ENCODE assay signal across 9 mouse cellular contexts in genomic region chr8:84173861-84174260, GRCm38 (mm10). TPM values are rescaled to one million over a fixed set of nuclear protein-coding genes. Genes with fewer than 3 reads are reported as not detected.
A peak's percentile ranks its signal among the peaks of the same experiment; 100 is the strongest.
DNase-seq lines count a peak whose midpoint lies in the region; ATAC-seq and TF ChIP-seq lines count a peak whose summit lies in the region.
"Had no signal": no experiment of that assay in that cellular context is flagged by ENCODE, and none has a peak within 500 bp of the region (broad histone marks: within the 10 kb centered on the region; RNA-seq: fewer than 3 reads in every experiment).

No protein-coding gene starts in this region.

- DNase-seq in kidney, postnatal 14 days: peak; percentile 38
- no peak for DNase-seq in brain, embryonic 14.5 days (ENCODE audit: low read depth)
- peak; percentile 18 for DNase-seq in lung, postnatal 10 days
- DNase-seq in right cerebral cortex, postnatal 25 days: no peak
- no peak for DNase-seq in spleen, postnatal 36 days (ENCODE audit: low spot score in 2 of 2)

- no peak for TF ChIP-seq POLR2A in brain, embryonic 14.5 days (IDR thresholded peaks at IDR 0.05; ENCODE audit: borderline replicate concordance, extremely low read depth, insufficient read depth, insufficient read length, poor library complexity, severe bottlenecking)

- no peaks in the 10 kb centered on the region for H3K27me3 ChIP-seq in kidney, embryonic 14.5 days (ENCODE audit: control insufficient read depth, insufficient read depth, low read length)
- H3K27me3 ChIP-seq: limb, embryonic 15.5 days had no signal

- peak; percentile 34; the same call in 1 of the 2 replicates for TF ChIP-seq CTCF in brain, embryonic 14.5 days (IDR thresholded peaks at IDR 0.05; ENCODE audit: borderline replicate concordance, extremely low read depth, insufficient read depth, insufficient read length)

- peaks cover 9% of the 10 kb centered on the region for H3K4me1 ChIP-seq in kidney, embryonic 14.5 days (ENCODE audit: control insufficient read depth, insufficient read depth, low read length)

- no peak for ATAC-seq in kidney, embryonic 14.5 days (ENCODE audit: low FRiP score, low TSS enrichment)
- peak; percentile 82 for ATAC-seq in CD4-positive, CD25-positive, alpha-beta regulatory T cell, adult 4 months
- ATAC-seq in frontal cortex, adult (ENCODE audit: low TSS enrichment): no peak

- H3K27ac ChIP-seq in kidney, embryonic 14.5 days (ENCODE audit: low read depth, low read length): no peak overlapping the region
- H3K27ac ChIP-seq: limb, embryonic 15.5 days had no signal

- 84% methylated on average over 6 of the region's 6 CpGs for WGBS in kidney, embryonic 14.5 days

- H3K9ac ChIP-seq in kidney, embryonic 14.5 days (ENCODE audit: low read depth, low read length): no peak overlapping the region
- H3K9ac ChIP-seq: limb, embryonic 15.5 days had no signal

- no peak overlapping the region for H3K4me3 ChIP-seq in kidney, embryonic 14.5 days (ENCODE audit: low read length)
- H3K4me3 ChIP-seq: limb, embryonic 15.5 days had no signal

- no peaks in the 10 kb centered on the region for H3K9me3 ChIP-seq in kidney, embryonic 14.5 days (ENCODE audit: control insufficient read depth, low read length)
- H3K9me3 ChIP-seq: limb, embryonic 15.5 days had no signal

- no peak overlapping the region for H3K4me2 ChIP-seq in kidney, embryonic 14.5 days (replicated peaks; ENCODE audit: low read depth, low read length)
- H3K4me2 ChIP-seq: limb, embryonic 15.5 days had no signal

- peaks cover 41% of the 10 kb centered on the region for H3K36me3 ChIP-seq in kidney, embryonic 14.5 days (ENCODE audit: control insufficient read depth, insufficient read depth, low read length)

RNA-seq across cellular contexts. Expression of gene Nanos3, which starts 11.2 kb away (rescaled TPM):
- 4.3 and 5.5 TPM in 2 replicates for polyA plus RNA-seq in kidney, embryonic 14.5 days (2014; fragmentation: Nextera tagmentation; extraction: Ambion mirVana)
- under 1 TPM in 1 of 2 experiments, not detected in 1; 0.81 TPM for polyA plus RNA-seq in CD4-positive, CD25-positive, alpha-beta regulatory T cell, adult 4 months (2017; shearing (Covaris generic))
- polyA plus RNA-seq in brain, embryonic 14.5 days (2012; rRNA removed): 5.3 and 7.5 TPM in 2 replicates

RNA-seq across cellular contexts. Expression of gene 4930432K21Rik, which starts 26.0 kb away (rescaled TPM):
- 0.87 and 1.2 TPM in 2 replicates for polyA plus RNA-seq in kidney, embryonic 14.5 days (2014; fragmentation: Nextera tagmentation; extraction: Ambion mirVana)
- polyA plus RNA-seq in CD4-positive, CD25-positive, alpha-beta regulatory T cell, adult 4 months (2017; shearing (Covaris generic)): 1 to 10 TPM; 1.1 to 3.2 TPM
- 2.1 and 2.7 TPM in 2 replicates for polyA plus RNA-seq in brain, embryonic 14.5 days (2012; rRNA removed)

RNA-seq across cellular contexts. Expression of gene Cc2d1a, which starts 26.1 kb away (rescaled TPM):
- 11.7 and 17.7 TPM in 2 replicates for polyA plus RNA-seq in kidney, embryonic 14.5 days (2014; fragmentation: Nextera tagmentation; extraction: Ambion mirVana)
- 10 to 100 TPM; 12.7 to 19.2 TPM for polyA plus RNA-seq in CD4-positive, CD25-positive, alpha-beta regulatory T cell, adult 4 months (2017; shearing (Covaris generic))
- 44.9 and 47.9 TPM in 2 replicates for polyA plus RNA-seq in brain, embryonic 14.5 days (2012; rRNA removed)

RNA-seq across cellular contexts. Expression of gene Podnl1, which starts 48.1 kb away (rescaled TPM):
- 0.19 and 0.34 TPM in 2 replicates for polyA plus RNA-seq in kidney, embryonic 14.5 days (2014; fragmentation: Nextera tagmentation; extraction: Ambion mirVana)
- 10 to 100 TPM in 1 of 2 experiments, 1 to 10 TPM in 1; 6.1 to 13.1 TPM for polyA plus RNA-seq in CD4-positive, CD25-positive, alpha-beta regulatory T cell, adult 4 months (2017; shearing (Covaris generic))
- 0.10 and 0.31 TPM in 2 replicates for polyA plus RNA-seq in brain, embryonic 14.5 days (2012; rRNA removed)

Comparison
In these comparisons a context has a peak if more than half of its experiments do, and no peak if none do; other contexts are left out.
1. DNase-seq: peak in kidney, postnatal 14 days (single experiment) and lung, postnatal 10 days (single experiment); none in brain, embryonic 14.5 days (single experiment), right cerebral cortex, postnatal 25 days (single experiment) and spleen, postnatal 36 days (0 of 2).